Mouse (Mus musculus) thymus, adult 2 months (tissue): ENCODE measurements around the gene Tas2r135.

Source experiments
- CTCF ChIP-seq: fragments of 200-500 bp; IDR thresholded peaks from 2 replicates; pipeline ENCODE4 v1.5.1; 2012; ENCODE audit warnings: mild to moderate bottlenecking, control low read depth, low read length, moderate library complexity, borderline replicate concordance; ENCODE audit not compliant: control insufficient read depth, poor library complexity, insufficient read depth; ENCODE audit errors: extremely low read depth
- POLR2A ChIP-seq: fragments of 200-500 bp; IDR thresholded peaks from 2 replicates; pipeline ENCODE4 v1.6.1; 2012; ENCODE audit warnings: mild to moderate bottlenecking, low read length, control low read depth, moderate library complexity; ENCODE audit not compliant: control insufficient read depth, poor library complexity, insufficient read depth; ENCODE audit errors: extremely low read depth

GRCm38 (mm10) chr6:42419443-42419842 is 14.2 kb downstream of the Tas2r135 start:
- no peak for TF ChIP-seq POLR2A
- TF ChIP-seq CTCF = no peak
